Mouse (Mus musculus) erythroblast, embryonic 14.5 days (primary cell): Measurements from ENCODE around the gene Dip2c.

Source experiments
- GATA1 ChIP-seq: IDR thresholded peaks from 2 replicates; pipeline ENCODE4 v1.6.1; 2012; ENCODE audit warnings: low read length, inconsistent platforms, mixed read lengths
- TAL1 ChIP-seq: IDR thresholded peaks from 3 replicates; pipeline ENCODE4 v1.6.1; 2012; ENCODE audit warnings: low read length, inconsistent platforms, mixed read lengths

DNA sequence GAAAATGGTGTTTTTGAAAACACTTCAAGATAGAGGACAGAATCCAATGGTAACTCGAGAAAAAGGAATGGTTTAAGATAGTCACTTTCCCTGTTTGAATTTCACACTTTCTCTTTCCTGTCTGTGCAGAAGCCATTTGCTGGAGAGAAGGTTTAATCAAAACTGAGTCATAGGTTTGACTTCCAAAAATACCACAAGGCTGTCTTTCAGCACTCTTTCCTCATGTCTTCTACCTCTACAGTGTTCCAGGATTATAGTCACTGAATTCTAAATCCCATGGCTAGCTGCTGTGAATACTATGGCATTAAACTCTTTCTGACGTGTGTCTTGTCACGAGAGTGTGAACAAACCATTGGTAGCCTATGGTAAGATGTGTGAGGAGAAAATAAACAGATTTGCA lies 173.9 kb downstream of the Dip2c start:
- TF ChIP-seq GATA1, result no peak
- no peak for TF ChIP-seq TAL1
